In the genomic region with DNA sequence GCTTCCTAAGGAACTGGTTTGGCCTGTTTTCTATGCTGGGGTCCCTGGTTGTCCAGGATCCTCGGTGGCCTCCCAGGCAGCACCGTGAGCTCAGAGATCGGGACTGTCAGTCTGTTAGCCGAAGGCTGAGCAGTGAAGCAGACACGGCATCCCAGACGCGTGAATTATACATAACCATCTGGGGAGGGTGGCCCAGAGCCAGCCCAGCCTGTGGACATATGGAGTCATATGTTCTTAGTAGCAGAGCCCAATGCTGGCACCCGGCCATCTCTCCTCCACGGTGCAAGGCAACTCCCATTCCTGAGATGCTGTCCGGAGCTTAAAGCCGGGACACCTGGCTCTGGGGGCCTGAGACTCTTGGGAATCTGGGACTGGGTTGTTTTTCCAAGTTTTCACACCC, we compare ENCODE assay signal across 9 mouse cellular contexts. TPM values are rescaled to one million over a fixed set of nuclear protein-coding genes. Genes with fewer than 3 reads are reported as not detected.
DNase-seq lines count a peak whose midpoint lies in the region; ATAC-seq lines count a peak whose summit lies in the region.
"Had no signal": no experiment of that assay in that cellular context is flagged by ENCODE, and none has a peak within 500 bp of the region (broad histone marks: within the 10 kb centered on the region; RNA-seq: fewer than 3 reads in every experiment).

No protein-coding gene starts in this region.

- no peaks in the 10 kb centered on the region for H3K27me3 ChIP-seq in forebrain, embryonic 13.5 days
- H3K27me3 ChIP-seq in forebrain, embryonic 11.5 days (ENCODE audit: control insufficient read depth, insufficient read depth, low read length), result no peaks in the 10 kb centered on the region
- H3K27me3 ChIP-seq: liver, embryonic 13.5 days had no signal

- no peak overlapping the region for H3K4me3 ChIP-seq in forebrain, embryonic 13.5 days
- no peak overlapping the region for H3K4me3 ChIP-seq in forebrain, embryonic 11.5 days (ENCODE audit: low read depth, low read length)
- H3K4me3 ChIP-seq: liver, embryonic 13.5 days had no signal

- H3K36me3 ChIP-seq in forebrain, embryonic 13.5 days (ENCODE audit: poor library complexity, severe bottlenecking), result no peaks in the 10 kb centered on the region
- H3K36me3 ChIP-seq in forebrain, embryonic 11.5 days (ENCODE audit: control insufficient read depth, insufficient read depth, low read length), result no peaks in the 10 kb centered on the region
- H3K36me3 ChIP-seq: liver, embryonic 13.5 days had no signal

- H3K27ac ChIP-seq in forebrain, embryonic 13.5 days, result peak overlapping the region; percentile 72
- H3K27ac ChIP-seq in forebrain, embryonic 11.5 days (ENCODE audit: low read depth, low read length), result no peak overlapping the region
- H3K27ac ChIP-seq: liver, embryonic 13.5 days had no signal

- intact Hi-C loops in gastrocnemius, postnatal 36 days (cut with DNase I), result no loop called here

- ATAC-seq in forebrain, embryonic 13.5 days, result peak; percentile 94
- no peak for ATAC-seq in forebrain, embryonic 11.5 days (replicated peaks; ENCODE audit: low FRiP score)

- peaks cover 4% of the 10 kb centered on the region for H3K4me1 ChIP-seq in forebrain, embryonic 13.5 days
- no peaks in the 10 kb centered on the region for H3K4me1 ChIP-seq in forebrain, embryonic 11.5 days (replicated peaks; ENCODE audit: control insufficient read depth, insufficient read depth, low read length)

- no peak for DNase-seq in forebrain, embryonic 11.5 days (ENCODE audit: low spot score)
- peak; percentile 11 for DNase-seq in ovary, postnatal 10 days (ENCODE audit: low spot score)
- no peak for DNase-seq in ovary, postnatal 14 days (ENCODE audit: low spot score)
- DNase-seq in layer of hippocampus, postnatal 36 days, result peak; percentile 69 to 77
- DNase-seq in thymus, postnatal 0 days (ENCODE audit: low spot score), result no peak
- no peak for DNase-seq in urinary bladder, postnatal 36 days (ENCODE audit: low spot score in 2 of 2)
- no peak for DNase-seq in gastrocnemius, postnatal 36 days
- DNase-seq: liver, embryonic 13.5 days had no signal

- 64% methylated on average over 11 of the region's 11 CpGs for WGBS in forebrain, embryonic 13.5 days
- WGBS in forebrain, embryonic 11.5 days, result 84% methylated on average over 11 of the region's 11 CpGs

- H3K4me2 ChIP-seq in forebrain, embryonic 13.5 days, result no peak overlapping the region
- no peak overlapping the region for H3K4me2 ChIP-seq in forebrain, embryonic 11.5 days (ENCODE audit: low read depth, low read length, severe bottlenecking)
- H3K4me2 ChIP-seq: liver, embryonic 13.5 days had no signal

- 0 out of 2 replicates have a peak, but pooled peaks cover 4% of the 10 kb centered on the region for H3K9me3 ChIP-seq in forebrain, embryonic 13.5 days (replicated peaks)
- no peaks in the 10 kb centered on the region for H3K9me3 ChIP-seq in forebrain, embryonic 11.5 days (ENCODE audit: control insufficient read depth, low read length)
- H3K9me3 ChIP-seq: liver, embryonic 13.5 days had no signal

- no peak overlapping the region for H3K9ac ChIP-seq in forebrain, embryonic 13.5 days
- no peak overlapping the region for H3K9ac ChIP-seq in forebrain, embryonic 11.5 days (ENCODE audit: low read length)
- H3K9ac ChIP-seq: liver, embryonic 13.5 days had no signal

RNA-seq across cellular contexts. Expression of a gene that starts 19.8 kb away (rescaled TPM):
- polyA plus RNA-seq in forebrain, embryonic 13.5 days (2015; fragmentation: Nextera tagmentation; extraction: Ambion mirVana), result 0.81 and 3.6 TPM in 2 replicates
- polyA plus RNA-seq in forebrain, embryonic 11.5 days (2014; fragmentation: Nextera tagmentation; extraction: Ambion mirVana), result not detected in 2 replicates
- total RNA-seq in layer of hippocampus, postnatal 36 days (2021), result 1 to 10 TPM; 1.0 to 1.1 TPM
- 1.3 and 1.7 TPM in 2 replicates for polyA plus RNA-seq in thymus, postnatal 0 days (2015; fragmentation: Nextera tagmentation; extraction: Ambion mirVana)
- 1,000 to 10,000 TPM in 1 of 2 experiments, 100 to 1,000 TPM in 1; 404 to 1,700 TPM for total RNA-seq in gastrocnemius, postnatal 36 days (2021)

RNA-seq across cellular contexts. Expression of a gene that starts 31.0 kb away (rescaled TPM):
- polyA plus RNA-seq in forebrain, embryonic 13.5 days (2015; fragmentation: Nextera tagmentation; extraction: Ambion mirVana), result 16.9 and 17.9 TPM in 2 replicates
- 11.3 and 13.2 TPM in 2 replicates for polyA plus RNA-seq in forebrain, embryonic 11.5 days (2014; fragmentation: Nextera tagmentation; extraction: Ambion mirVana)
- 10 to 100 TPM; 32.7 to 33.8 TPM for total RNA-seq in layer of hippocampus, postnatal 36 days (2021)
- 0.14 and 0.17 TPM in 2 replicates for polyA plus RNA-seq in thymus, postnatal 0 days (2015; fragmentation: Nextera tagmentation; extraction: Ambion mirVana)
- total RNA-seq in gastrocnemius, postnatal 36 days (2021), result 1 to 10 TPM; 1.9 to 2.3 TPM

RNA-seq across cellular contexts. Expression of a gene that starts 59.7 kb away (rescaled TPM):
- polyA plus RNA-seq in forebrain, embryonic 13.5 days (2015; fragmentation: Nextera tagmentation; extraction: Ambion mirVana), result not detected in 2 replicates
- not detected in 2 replicates for polyA plus RNA-seq in forebrain, embryonic 11.5 days (2014; fragmentation: Nextera tagmentation; extraction: Ambion mirVana)
- total RNA-seq in layer of hippocampus, postnatal 36 days (2021), result 1 to 10 TPM in 1 of 2 experiments, under 1 TPM in 1; 0.68 to 1.1 TPM
- 0.33 and 0.40 TPM in 2 replicates for polyA plus RNA-seq in thymus, postnatal 0 days (2015; fragmentation: Nextera tagmentation; extraction: Ambion mirVana)
- total RNA-seq in gastrocnemius, postnatal 36 days (2021), result not detected

Comparison
In these comparisons a context has a peak if more than half of its experiments do, and no peak if none do; other contexts are left out.
1. DNase-seq: peak in ovary, postnatal 10 days (single experiment) and layer of hippocampus, postnatal 36 days (2 of 2); none in forebrain, embryonic 11.5 days (single experiment), ovary, postnatal 14 days (single experiment), thymus, postnatal 0 days (single experiment), urinary bladder, postnatal 36 days (0 of 2) and gastrocnemius, postnatal 36 days (0 of 2).
2. RNA of a gene that starts 31.0 kb away (polyA plus RNA-seq): 16.9 to 17.9 TPM in forebrain, embryonic 13.5 days and 11.3 to 13.2 TPM in forebrain, embryonic 11.5 days; 0.14 to 0.17 TPM in thymus, postnatal 0 days; every median in the first group is over 10 times any median in the second.